Mouse (Mus musculus) regulatory T cell (primary cell): ENCODE data around the gene Hspb9.

Experiments
- in situ Hi-C: fragments of 300-600 bp; cut with MboI, MseI; formaldehyde crosslinking; loops from one replicate; pipeline ENCODE4 v1.15.1; 2025; ENCODE audit warnings: high pct_unique_total_duplicates

Hspb9 gene

GRCm38 (mm10) chr11:100705095-100705747 lies 8.4 kb upstream of the Hspb9 start:
- in situ Hi-C loops: loop anchor here (5.0 kb wide), 2 partner anchors 67 to 138 kb away; partner anchors contain the start of gene Ghdc

GRCm38 (mm10) chr11:100709201-100709810 lies 4.3 kb upstream of the Hspb9 start:
- in situ Hi-C loops: loop anchor here (5.0 kb wide), 2 partner anchors 63 to 142 kb away; partner anchors contain the start of gene Ghdc

GRCm38 (mm10) chr11:100710528-100710927 lies 3.1 kb upstream of the Hspb9 start:
- in situ Hi-C loops: no loop called here

- in situ Hi-C loops: no loop called here
Observed at GRCm38 (mm10) chr11:100710977-100711376, 2.7 kb upstream of the Hspb9 start.

GRCm38 (mm10) chr11:100711783-100712615 lies 1.7 kb upstream of the Hspb9 start, which contains the start of gene Kat2a:
Gene Kat2a, minus strand, starts transcription at chr11:100712465.
- in situ Hi-C loops: no loop called here

GRCm38 (mm10) chr11:100713174-100713573 lies 476 bp upstream of the Hspb9 start:
- in situ Hi-C loops: no loop called here

GRCm38 (mm10) chr11:100714534-100714915 lies 875 bp downstream of the Hspb9 start:
- in situ Hi-C loops: no loop called here

GRCm38 (mm10) chr11:100714948-100715347 lies 1.3 kb downstream of the Hspb9 start:
- in situ Hi-C loops: no loop called here

- in situ Hi-C loops: no loop called here
Observed at GRCm38 (mm10) chr11:100716649-100717048, 3.0 kb downstream of the Hspb9 start.

- in situ Hi-C loops: no loop called here
Observed at GRCm38 (mm10) chr11:100718462-100718861, 4.8 kb downstream of the Hspb9 start.

GRCm38 (mm10) chr11:100718866-100719265 lies 5.2 kb downstream of the Hspb9 start:
- in situ Hi-C loops: no loop called here

- in situ Hi-C loops: no loop called here
Observed at GRCm38 (mm10) chr11:100719312-100719711, 5.7 kb downstream of the Hspb9 start.

- in situ Hi-C loops: no loop called here
Observed at GRCm38 (mm10) chr11:100719893-100720292, 6.2 kb downstream of the Hspb9 start.

- in situ Hi-C loops: no loop called here
Observed at GRCm38 (mm10) chr11:100720345-100720744, 6.7 kb downstream of the Hspb9 start.

GRCm38 (mm10) chr11:100721254-100721653 lies 7.6 kb downstream of the Hspb9 start:
- in situ Hi-C loops: no loop called here

- in situ Hi-C loops: no loop called here
Observed at GRCm38 (mm10) chr11:100721776-100722492, 8.3 kb downstream of the Hspb9 start.

GRCm38 (mm10) chr11:100722493-100723028 lies 8.9 kb downstream of the Hspb9 start:
- in situ Hi-C loops: no loop called here

- in situ Hi-C loops: no loop called here
Observed at GRCm38 (mm10) chr11:100724919-100725512, 11.4 kb downstream of the Hspb9 start.

GRCm38 (mm10) chr11:100727201-100727600 lies 13.6 kb downstream of the Hspb9 start:
- in situ Hi-C loops: no loop called here

GRCm38 (mm10) chr11:100728601-100729000 lies 15.0 kb downstream of the Hspb9 start:
- in situ Hi-C loops: no loop called here

GRCm38 (mm10) chr11:100729976-100730375 lies 16.3 kb downstream of the Hspb9 start:
- in situ Hi-C loops: no loop called here
